In the genomic region with DNA sequence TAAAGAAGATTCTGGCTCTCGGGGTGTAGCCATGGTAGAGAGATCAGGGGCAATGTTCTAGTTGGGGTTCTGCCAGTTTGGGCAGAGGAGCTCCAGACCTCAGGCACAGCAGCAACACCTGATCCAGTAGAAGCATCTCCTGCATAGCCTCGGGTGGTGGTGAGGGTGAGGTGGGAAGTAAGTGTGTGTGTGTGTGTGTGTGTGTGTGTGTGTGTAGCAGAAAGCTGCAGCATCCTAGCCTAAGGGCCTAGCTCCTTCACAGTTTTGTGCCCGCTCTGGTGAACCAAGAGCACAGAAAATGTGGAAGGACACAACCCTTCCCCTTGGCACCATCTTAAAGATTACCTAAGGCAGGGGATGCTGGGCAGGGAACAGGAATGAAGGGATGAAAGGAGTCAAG, we compare ENCODE assay signal across 8 mouse cellular contexts. TPM values are rescaled to one million over a fixed set of nuclear protein-coding genes. Genes with fewer than 3 reads are reported as not detected.
A peak's percentile ranks its signal among the peaks of the same experiment; 100 is the strongest.
DNase-seq lines count a peak whose midpoint lies in the region; ATAC-seq and TF ChIP-seq lines count a peak whose summit lies in the region.

No protein-coding gene starts in this region.

- H3K4me3 ChIP-seq in lung, embryonic 14.5 days (ENCODE audit: low read depth, low read length), result peak overlapping the region; percentile 90
- H3K4me3 ChIP-seq in embryonic facial prominence, embryonic 14.5 days (ENCODE audit: low read depth, low read length), result peak overlapping the region; percentile 93
- H3K4me3 ChIP-seq in intestine, embryonic 15.5 days (replicated peaks), result peak overlapping the region; percentile 93
- peak overlapping the region; percentile 92 for H3K4me3 ChIP-seq in neural tube, embryonic 13.5 days

- no peak for DNase-seq in lung, embryonic 14.5 days
- DNase-seq in lung, postnatal 10 days, result no peak
- no peak for DNase-seq in embryonic facial prominence, embryonic 14.5 days (ENCODE audit: low spot score)
- no peak for DNase-seq in spleen, adult 18-20 months
- DNase-seq in lung, postnatal 14 days, result no peak
- no peak for DNase-seq in adrenal gland, adult 2 months

- no peaks in the 10 kb centered on the region for H3K9me3 ChIP-seq in lung, embryonic 14.5 days (ENCODE audit: low read depth, low read length)
- H3K9me3 ChIP-seq in embryonic facial prominence, embryonic 14.5 days (ENCODE audit: control insufficient read depth, low read length), result no peaks in the 10 kb centered on the region
- no peaks in the 10 kb centered on the region for H3K9me3 ChIP-seq in intestine, embryonic 15.5 days
- H3K9me3 ChIP-seq in neural tube, embryonic 13.5 days, result no peaks in the 10 kb centered on the region

- H3K4me1 ChIP-seq in lung, embryonic 14.5 days (ENCODE audit: insufficient read depth), result no peaks in the 10 kb centered on the region; the same call in 1 of the 2 replicates
- peaks cover 7% of the 10 kb centered on the region for H3K4me1 ChIP-seq in embryonic facial prominence, embryonic 14.5 days (ENCODE audit: control insufficient read depth, insufficient read depth, low read length)
- H3K4me1 ChIP-seq in intestine, embryonic 15.5 days (replicated peaks), result peaks cover 10% of the 10 kb centered on the region
- peaks cover 22% of the 10 kb centered on the region for H3K4me1 ChIP-seq in neural tube, embryonic 13.5 days (replicated peaks)

- no peak overlapping the region for H3K27ac ChIP-seq in lung, embryonic 14.5 days (ENCODE audit: low read depth)
- no peak overlapping the region for H3K27ac ChIP-seq in embryonic facial prominence, embryonic 14.5 days (replicated peaks; ENCODE audit: low read depth, low read length)
- H3K27ac ChIP-seq in intestine, embryonic 15.5 days, result no peak overlapping the region
- H3K27ac ChIP-seq in neural tube, embryonic 13.5 days (replicated peaks), result no peak overlapping the region

- no peaks in the 10 kb centered on the region for H3K27me3 ChIP-seq in lung, embryonic 14.5 days (ENCODE audit: insufficient read depth, low read length)
- no peaks in the 10 kb centered on the region for H3K27me3 ChIP-seq in embryonic facial prominence, embryonic 14.5 days (replicated peaks; ENCODE audit: control insufficient read depth, insufficient read depth, low read length)
- H3K27me3 ChIP-seq in intestine, embryonic 15.5 days (replicated peaks), result no peaks in the 10 kb centered on the region
- no peaks in the 10 kb centered on the region for H3K27me3 ChIP-seq in neural tube, embryonic 13.5 days

- peak overlapping the region; percentile 89 for H3K4me2 ChIP-seq in lung, embryonic 14.5 days
- peak overlapping the region; percentile 80 for H3K4me2 ChIP-seq in embryonic facial prominence, embryonic 14.5 days (ENCODE audit: low read depth, low read length)
- peak overlapping the region; percentile 86 for H3K4me2 ChIP-seq in intestine, embryonic 15.5 days (replicated peaks)
- peak overlapping the region; percentile 94 for H3K4me2 ChIP-seq in neural tube, embryonic 13.5 days

- ATAC-seq in lung, embryonic 14.5 days (ENCODE audit: insufficient read depth), result no peak
- ATAC-seq in embryonic facial prominence, embryonic 14.5 days (ENCODE audit: low read depth), result no peak
- peak; percentile 20; the same call in 1 of the 2 replicates for ATAC-seq in intestine, embryonic 15.5 days
- ATAC-seq in neural tube, embryonic 13.5 days (ENCODE audit: low read depth), result peak; percentile 29

- no peaks in the 10 kb centered on the region for H3K36me3 ChIP-seq in lung, embryonic 14.5 days (ENCODE audit: insufficient read depth)
- no peaks in the 10 kb centered on the region for H3K36me3 ChIP-seq in embryonic facial prominence, embryonic 14.5 days (ENCODE audit: control insufficient read depth, insufficient read depth, low read length)
- H3K36me3 ChIP-seq in intestine, embryonic 15.5 days, result no peaks in the 10 kb centered on the region
- H3K36me3 ChIP-seq in neural tube, embryonic 13.5 days, result no peaks in the 10 kb centered on the region

- H3K9ac ChIP-seq in lung, embryonic 14.5 days, result peak overlapping the region; percentile 2; the same call in 1 of the 2 replicates
- peak overlapping the region; percentile 81 for H3K9ac ChIP-seq in embryonic facial prominence, embryonic 14.5 days (ENCODE audit: low read depth, low read length)
- peak overlapping the region; percentile 26; the same call in 1 of the 2 replicates for H3K9ac ChIP-seq in intestine, embryonic 15.5 days
- H3K9ac ChIP-seq in neural tube, embryonic 13.5 days, result peak overlapping the region; percentile 91

- 34% methylated on average over 3 of the region's 3 CpGs for WGBS in lung, embryonic 14.5 days
- WGBS in embryonic facial prominence, embryonic 14.5 days, result 45% methylated on average over 3 of the region's 3 CpGs
- WGBS in intestine, embryonic 15.5 days, result 44% methylated on average over 3 of the region's 3 CpGs
- 46% methylated on average over 3 of the region's 3 CpGs for WGBS in neural tube, embryonic 13.5 days

- TF ChIP-seq CTCF in lung, embryonic 14.5 days (IDR thresholded peaks at IDR 0.05; ENCODE audit: low read depth), result no peak

RNA-seq across cellular contexts. Expression of a gene that starts 0.5 kb away (rescaled TPM):
- 6.9 and 8.0 TPM in 2 replicates for polyA plus RNA-seq in lung, embryonic 14.5 days (2014; fragmentation: Nextera tagmentation; extraction: Ambion mirVana)
- 5.5 and 6.8 TPM in 2 replicates for polyA plus RNA-seq in embryonic facial prominence, embryonic 14.5 days (2014; fragmentation: Nextera tagmentation; extraction: Ambion mirVana)
- 7.2 and 8.1 TPM in 2 replicates for polyA plus RNA-seq in intestine, embryonic 15.5 days (2015; fragmentation: Nextera tagmentation; extraction: Ambion mirVana)
- 9.2 and 10.4 TPM in 2 replicates for polyA plus RNA-seq in neural tube, embryonic 13.5 days (2015; fragmentation: Nextera tagmentation; extraction: Ambion mirVana)
- 10 to 100 TPM; 10.1 to 11.8 TPM for total RNA-seq in adrenal gland, adult 2 months (2021)
- polyA plus RNA-seq in adrenal gland, adult 2 months (2012; rRNA removed), result 6.2 and 6.8 TPM in 2 replicates

RNA-seq across cellular contexts. Expression of a gene that starts 34.8 kb away (rescaled TPM):
- 6.6 and 8.3 TPM in 2 replicates for polyA plus RNA-seq in lung, embryonic 14.5 days (2014; fragmentation: Nextera tagmentation; extraction: Ambion mirVana)
- polyA plus RNA-seq in embryonic facial prominence, embryonic 14.5 days (2014; fragmentation: Nextera tagmentation; extraction: Ambion mirVana), result 3.9 and 4.7 TPM in 2 replicates
- polyA plus RNA-seq in intestine, embryonic 15.5 days (2015; fragmentation: Nextera tagmentation; extraction: Ambion mirVana), result 7.8 and 7.9 TPM in 2 replicates
- 3.3 and 4.1 TPM in 2 replicates for polyA plus RNA-seq in neural tube, embryonic 13.5 days (2015; fragmentation: Nextera tagmentation; extraction: Ambion mirVana)
- total RNA-seq in adrenal gland, adult 2 months (2021), result 10 to 100 TPM; 22.2 to 68.7 TPM
- 24.7 and 40.0 TPM in 2 replicates for polyA plus RNA-seq in adrenal gland, adult 2 months (2012; rRNA removed)

RNA-seq across cellular contexts. Expression of a gene that starts 46.4 kb away (rescaled TPM):
- 7.0 and 8.0 TPM in 2 replicates for polyA plus RNA-seq in lung, embryonic 14.5 days (2014; fragmentation: Nextera tagmentation; extraction: Ambion mirVana)
- polyA plus RNA-seq in embryonic facial prominence, embryonic 14.5 days (2014; fragmentation: Nextera tagmentation; extraction: Ambion mirVana), result 8.0 TPM in 2 replicates
- polyA plus RNA-seq in intestine, embryonic 15.5 days (2015; fragmentation: Nextera tagmentation; extraction: Ambion mirVana), result 3.8 and 4.1 TPM in 2 replicates
- 12.1 and 13.6 TPM in 2 replicates for polyA plus RNA-seq in neural tube, embryonic 13.5 days (2015; fragmentation: Nextera tagmentation; extraction: Ambion mirVana)
- total RNA-seq in adrenal gland, adult 2 months (2021), result 10 to 100 TPM; 17.8 to 22.0 TPM
- polyA plus RNA-seq in adrenal gland, adult 2 months (2012; rRNA removed), result 4.2 and 6.6 TPM in 2 replicates

Comparison
In these comparisons a context has a peak if more than half of its experiments do, and no peak if none do; other contexts are left out.
1. ATAC-seq: peak in intestine, embryonic 15.5 days (single experiment) and neural tube, embryonic 13.5 days (single experiment); none in lung, embryonic 14.5 days (single experiment) and embryonic facial prominence, embryonic 14.5 days (single experiment).
2. H3K9ac ChIP-seq: peak in every context shown above with its lines; median percentile 91 in neural tube, embryonic 13.5 days; 81 in embryonic facial prominence, embryonic 14.5 days; 26 in intestine, embryonic 15.5 days; 2 in lung, embryonic 14.5 days.
3. Peak in every context shown above with its lines, with median percentiles within 50 percentile points of each other: H3K4me2 ChIP-seq and H3K4me3 ChIP-seq.